Comparison of ENCODE assay signal across 24 mouse cellular contexts in genomic region chr1:191621096-191621495, GRCm38 (mm10).
"Had no signal": no experiment of that assay in that cellular context is flagged by ENCODE, and none has a peak within 500 bp of the region (broad histone marks: within the 10 kb centered on the region; RNA-seq: fewer than 3 reads in every experiment).

No protein-coding gene starts in this region.

- ATAC-seq: liver, postnatal 0 days; lung, postnatal 0 days; midbrain, embryonic 15.5 days had no signal

- H3K9me3 ChIP-seq: kidney, embryonic 15.5 days; limb, embryonic 10.5 days; limb, embryonic 13.5 days; midbrain, embryonic 12.5 days; midbrain, embryonic 15.5 days; neural tube, embryonic 12.5 days; neural tube, embryonic 15.5 days; stomach, embryonic 15.5 days had no signal

- H3K4me1 ChIP-seq: limb, embryonic 13.5 days; midbrain, embryonic 12.5 days; midbrain, embryonic 15.5 days; neural tube, embryonic 12.5 days; neural tube, embryonic 15.5 days; stomach, embryonic 15.5 days had no signal

- H3K4me3 ChIP-seq: kidney, embryonic 15.5 days; layer of hippocampus, adult 2 months; limb, embryonic 10.5 days; limb, embryonic 13.5 days; midbrain, embryonic 12.5 days; midbrain, embryonic 15.5 days; neural tube, embryonic 12.5 days; neural tube, embryonic 15.5 days; stomach, embryonic 15.5 days had no signal

- DNase-seq: kidney, postnatal 10 days; kidney, postnatal 4 days; layer of hippocampus, adult 9-11 months; liver; liver, postnatal 0 days; lung, embryonic 14.5 days; retina, postnatal 1 day; right cerebral cortex, postnatal 25 days; spleen, adult 18-20 months; thymus, adult 2 months; thymus, postnatal 14 days; thymus, postnatal 4 days had no signal

- H3K9ac ChIP-seq: kidney, embryonic 15.5 days; limb, embryonic 13.5 days; liver, embryonic 14.5 days; liver, postnatal 0 days; lung, embryonic 14.5 days; midbrain, embryonic 12.5 days; midbrain, embryonic 15.5 days; neural tube, embryonic 12.5 days; neural tube, embryonic 15.5 days; stomach, embryonic 15.5 days had no signal

- H3K27ac ChIP-seq: kidney, embryonic 15.5 days; layer of hippocampus, adult 2 months; limb, embryonic 10.5 days; limb, embryonic 13.5 days; liver, embryonic 14.5 days; macrophage; midbrain, embryonic 12.5 days; midbrain, embryonic 15.5 days; neural tube, embryonic 12.5 days; neural tube, embryonic 15.5 days; stomach, embryonic 15.5 days had no signal

- H3K27me3 ChIP-seq: kidney, embryonic 15.5 days; limb, embryonic 13.5 days; midbrain, embryonic 12.5 days; midbrain, embryonic 15.5 days; neural tube, embryonic 12.5 days; neural tube, embryonic 15.5 days; stomach, embryonic 15.5 days had no signal

- H3K4me2 ChIP-seq: kidney, embryonic 15.5 days; limb, embryonic 13.5 days; lung, embryonic 14.5 days; midbrain, embryonic 12.5 days; midbrain, embryonic 15.5 days; neural tube, embryonic 12.5 days; neural tube, embryonic 15.5 days; stomach, embryonic 15.5 days had no signal
